Mouse (Mus musculus) limb, embryonic 15.5 days (tissue): ENCODE measurements at regions not wholly inside any gene's neighbourhood (a gene's known extent, or its start where the extent isn't known, plus 50 kb on each side); places are given as distances from the start of the nearest gene placed in this dataset.
"Not testable (repeated sequence)": the region's sequence is repeated elsewhere in the genome, so short reads cannot be mapped to it uniquely, and the experiment has no call there.

ENCODE experiments used
- ATAC-seq: fragments of 200-750 bp; cut with Nextera tagmentation; 2 replicates; pipeline ENCODE4 v1.8.0; 2017; ENCODE audit warnings: low read depth, moderate TSS enrichment; ENCODE audit not compliant: insufficient number of reproducible peaks, low FRiP score, low TSS enrichment
- H3K27ac ChIP-seq: fragments of 300-500 bp; sonication (generic); 2 replicates; pipeline ENCODE4 v1.5.1; 2015; ENCODE audit warnings: moderate library complexity, mild to moderate bottlenecking, inconsistent platforms
- H3K27me3 ChIP-seq: fragments of 300-500 bp; sonication (generic); 2 replicates; pipeline ENCODE4 v1.6.1; 2015; ENCODE audit warnings: inconsistent platforms
- H3K36me3 ChIP-seq: fragments of 300-500 bp; sonication (generic); 2 replicates; pipeline ENCODE4 v1.6.1; 2015; ENCODE audit warnings: inconsistent platforms
- H3K4me1 ChIP-seq: fragments of 300-500 bp; sonication (generic); 2 replicates; pipeline ENCODE4 v1.6.1; 2015; ENCODE audit warnings: inconsistent platforms
- H3K4me2 ChIP-seq: fragments of 300-500 bp; sonication (generic); 2 replicates; pipeline ENCODE4 v1.6.1; 2015; ENCODE audit warnings: mild to moderate bottlenecking, inconsistent platforms
- H3K4me3 ChIP-seq: fragments of 300-500 bp; sonication (generic); 2 replicates; pipeline ENCODE4 v1.5.1; 2015; ENCODE audit warnings: mild to moderate bottlenecking, inconsistent platforms
- H3K9ac ChIP-seq: fragments of 300-500 bp; sonication (generic); 2 replicates; pipeline ENCODE4 v1.6.1; 2015; ENCODE audit warnings: inconsistent platforms
- H3K9me3 ChIP-seq: fragments of 300-500 bp; sonication (generic); 2 replicates; pipeline ENCODE4 v1.6.1; 2016; ENCODE audit warnings: inconsistent platforms
- WGBS: fragments of 180-500 bp; shearing (Covaris S2); methylation state at CpG from one replicate; pipeline ENCODE4 v1.1.7; 2015; 5-methylcytosine and 5-hydroxymethylcytosine counted together

- Histone ChIP-seq H3K4me3 (no peak overlapping the region), H3K9me3 (no peaks in the 10 kb centered on the region), H3K4me2 (no peak overlapping the region), H3K36me3 (no peaks in the 10 kb centered on the region), H3K4me1 (no peaks in the 10 kb centered on the region), H3K9ac (no peak overlapping the region), H3K27ac (no peak overlapping the region), H3K27me3 (no peaks in the 10 kb centered on the region)
- WGBS = 86% methylated on average over 13 of the region's 13 CpGs
- no peak for ATAC-seq
Observed at GRCm38 (mm10) chr17:84844950-84845349, 54.4 kb upstream of the Lrpprc start.

GRCm38 (mm10) chr17:84846141-84846540 lies 55.6 kb upstream of the Lrpprc start:
- 87% methylated on average over 9 of the region's 9 CpGs for WGBS
- no peaks in the 10 kb centered on the region for H3K9me3 ChIP-seq
- no peak overlapping the region for H3K9ac ChIP-seq
- H3K4me2 ChIP-seq = no peak overlapping the region
- H3K4me1 ChIP-seq = no peaks in the 10 kb centered on the region
- no peak for ATAC-seq
- H3K27me3 ChIP-seq = no peaks in the 10 kb centered on the region
- no peak overlapping the region for H3K27ac ChIP-seq
- no peak overlapping the region for H3K4me3 ChIP-seq
- H3K36me3 ChIP-seq = no peaks in the 10 kb centered on the region

- ATAC-seq = no peak
- Histone ChIP-seq H3K36me3 (no peaks in the 10 kb centered on the region), H3K9ac (no peak overlapping the region), H3K9me3 (no peaks in the 10 kb centered on the region), H3K27ac (no peak overlapping the region), H3K4me2 (no peak overlapping the region), H3K4me1 (no peaks in the 10 kb centered on the region), H3K27me3 (no peaks in the 10 kb centered on the region), H3K4me3 (no peak overlapping the region)
- 58% methylated on average over 14 of the region's 14 CpGs for WGBS
Observed at GRCm38 (mm10) chr17:84848385-84849030, 57.9 kb upstream of the Lrpprc start.

GRCm38 (mm10) chr17:84849031-84849405 lies 58.4 kb upstream of the Lrpprc start:
- no peak overlapping the region for H3K9ac ChIP-seq
- no peak overlapping the region for H3K4me3 ChIP-seq
- no peak for ATAC-seq
- H3K27me3 ChIP-seq = no peaks in the 10 kb centered on the region
- no peaks in the 10 kb centered on the region for H3K4me1 ChIP-seq
- no peak overlapping the region for H3K27ac ChIP-seq
- H3K4me2 ChIP-seq = no peak overlapping the region
- H3K9me3 ChIP-seq = no peaks in the 10 kb centered on the region
- 70% methylated on average over 6 of the region's 6 CpGs for WGBS
- H3K36me3 ChIP-seq = no peaks in the 10 kb centered on the region

GRCm38 (mm10) chr17:84850464-84850863 lies 59.9 kb upstream of the Lrpprc start:
- H3K4me1 ChIP-seq = no peaks in the 10 kb centered on the region
- no peaks in the 10 kb centered on the region for H3K27me3 ChIP-seq
- H3K9ac ChIP-seq = no peak overlapping the region
- no peaks in the 10 kb centered on the region for H3K36me3 ChIP-seq
- no peak overlapping the region for H3K4me3 ChIP-seq
- WGBS = 70% methylated on average over 5 of the region's 5 CpGs
- no peak for ATAC-seq
- H3K27ac ChIP-seq = no peak overlapping the region
- no peak overlapping the region for H3K4me2 ChIP-seq
- H3K9me3 ChIP-seq = no peaks in the 10 kb centered on the region

DNA sequence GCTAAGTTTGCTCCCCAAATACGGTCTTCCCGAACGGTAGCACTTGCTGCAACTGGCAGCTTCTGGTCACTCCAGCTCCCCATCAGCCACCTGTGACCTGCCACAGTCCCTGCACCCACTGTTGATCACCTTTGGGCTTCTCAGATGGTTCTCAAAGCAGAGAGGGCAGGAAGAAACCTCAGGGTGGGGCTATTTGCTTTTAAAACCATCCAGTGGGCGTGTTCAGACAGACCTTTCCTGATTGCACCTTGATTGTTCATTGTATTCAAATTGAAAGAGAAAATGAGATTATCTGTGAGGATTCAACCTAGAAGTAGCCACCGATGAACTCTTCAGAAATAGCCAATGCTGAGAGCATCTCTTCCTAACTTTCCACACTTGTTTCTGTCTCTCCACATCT lies 60.3 kb upstream of the Lrpprc start:
- ATAC-seq = no peak
- H3K9me3 ChIP-seq = no peaks in the 10 kb centered on the region
- WGBS = 80% methylated on average over 5 of the region's 5 CpGs
- no peak overlapping the region for H3K4me2 ChIP-seq
- no peaks in the 10 kb centered on the region for H3K27me3 ChIP-seq
- no peak overlapping the region for H3K27ac ChIP-seq
- H3K4me1 ChIP-seq = no peaks in the 10 kb centered on the region
- H3K36me3 ChIP-seq = no peaks in the 10 kb centered on the region
- no peak overlapping the region for H3K9ac ChIP-seq
- no peak overlapping the region for H3K4me3 ChIP-seq

DNA sequence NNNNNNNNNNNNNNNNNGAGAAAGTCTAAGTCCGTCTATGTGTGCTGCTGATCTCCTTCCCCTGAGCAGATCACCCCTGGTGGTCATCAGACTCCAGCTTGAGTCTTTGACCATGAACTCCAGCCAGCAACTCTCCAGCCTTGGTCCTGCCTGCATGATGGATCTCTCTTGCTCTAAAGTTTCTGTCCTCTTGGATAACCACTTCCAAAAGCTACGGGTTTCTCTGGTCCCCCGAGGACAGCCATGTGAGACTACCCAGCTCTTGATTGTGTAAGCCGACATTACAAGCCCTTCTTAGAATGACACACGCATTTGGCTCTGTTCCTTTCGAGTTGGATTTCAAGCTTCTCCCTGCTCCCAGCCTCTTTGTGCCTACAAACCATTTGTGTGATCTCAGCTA lies 66.4 kb upstream of the Lrpprc start:
- no peak overlapping the region for H3K27ac ChIP-seq
- H3K27me3 ChIP-seq = no peaks in the 10 kb centered on the region
- H3K4me3 ChIP-seq = no peak overlapping the region
- 77% methylated on average over 6 of the region's 6 CpGs for WGBS
- no peaks in the 10 kb centered on the region for H3K36me3 ChIP-seq
- H3K4me1 ChIP-seq = no peaks in the 10 kb centered on the region
- no peak overlapping the region for H3K4me2 ChIP-seq
- no peaks in the 10 kb centered on the region for H3K9me3 ChIP-seq
- ATAC-seq = no peak
- no peak overlapping the region for H3K9ac ChIP-seq

GRCm38 (mm10) chr17:84858830-84859229 lies 68.2 kb upstream of the Lrpprc start:
- no peak overlapping the region for H3K9ac ChIP-seq
- no peak for ATAC-seq
- H3K4me1 ChIP-seq = no peaks in the 10 kb centered on the region
- H3K4me3 ChIP-seq = no peak overlapping the region
- no peak overlapping the region for H3K4me2 ChIP-seq
- no peaks in the 10 kb centered on the region for H3K9me3 ChIP-seq
- 28% methylated on average over 4 of the region's 4 CpGs for WGBS
- no peaks in the 10 kb centered on the region for H3K27me3 ChIP-seq
- H3K36me3 ChIP-seq = no peaks in the 10 kb centered on the region
- no peak overlapping the region for H3K27ac ChIP-seq

- H3K27ac ChIP-seq = no peak overlapping the region
- H3K36me3 ChIP-seq = no peaks in the 10 kb centered on the region
- H3K4me1 ChIP-seq = no peaks in the 10 kb centered on the region
- no peak overlapping the region for H3K4me3 ChIP-seq
- no peak for ATAC-seq
- H3K9me3 ChIP-seq = no peaks in the 10 kb centered on the region
- WGBS = 67% methylated on average over 8 of the region's 8 CpGs
- H3K9ac ChIP-seq = no peak overlapping the region
- no peaks in the 10 kb centered on the region for H3K27me3 ChIP-seq
- no peak overlapping the region for H3K4me2 ChIP-seq
Observed at GRCm38 (mm10) chr17:84859916-84860315, 69.3 kb upstream of the Lrpprc start.

DNA sequence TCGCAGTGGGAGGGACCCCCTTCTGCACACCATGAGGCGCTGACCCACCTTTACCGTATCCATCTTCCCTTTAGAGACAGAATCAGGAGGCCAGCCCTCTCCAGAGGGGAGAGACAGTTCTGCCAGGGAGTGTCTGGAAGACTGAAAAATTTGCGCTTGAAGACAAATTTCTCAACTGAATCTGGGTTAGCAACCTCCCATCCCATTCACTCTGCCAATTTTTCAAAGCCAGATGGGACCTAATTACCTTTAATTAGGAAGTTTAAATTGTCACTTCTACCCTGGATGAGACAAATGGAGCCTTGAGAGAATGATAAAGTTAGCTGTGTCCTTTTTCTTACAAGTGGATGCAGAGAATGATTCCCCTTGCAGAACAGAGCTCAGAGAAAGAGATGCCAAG lies 70.2 kb upstream of the Lrpprc start:
- Histone ChIP-seq H3K27ac (no peak overlapping the region), H3K36me3 (no peaks in the 10 kb centered on the region), H3K4me2 (no peak overlapping the region), H3K4me3 (no peak overlapping the region), H3K9me3 (no peaks in the 10 kb centered on the region), H3K9ac (no peak overlapping the region), H3K27me3 (no peaks in the 10 kb centered on the region), H3K4me1 (no peaks in the 10 kb centered on the region)
- WGBS = 59% methylated on average over 4 of the region's 4 CpGs
- ATAC-seq = no peak

GRCm38 (mm10) chr17:84864231-84864630 lies 73.6 kb upstream of the Lrpprc start:
- H3K9ac ChIP-seq, H3K9me3 ChIP-seq, H3K36me3 ChIP-seq, ATAC-seq, H3K4me1 ChIP-seq, H3K27me3 ChIP-seq, H3K27ac ChIP-seq, H3K4me3 ChIP-seq, H3K4me2 ChIP-seq: not testable (repeated sequence)

DNA sequence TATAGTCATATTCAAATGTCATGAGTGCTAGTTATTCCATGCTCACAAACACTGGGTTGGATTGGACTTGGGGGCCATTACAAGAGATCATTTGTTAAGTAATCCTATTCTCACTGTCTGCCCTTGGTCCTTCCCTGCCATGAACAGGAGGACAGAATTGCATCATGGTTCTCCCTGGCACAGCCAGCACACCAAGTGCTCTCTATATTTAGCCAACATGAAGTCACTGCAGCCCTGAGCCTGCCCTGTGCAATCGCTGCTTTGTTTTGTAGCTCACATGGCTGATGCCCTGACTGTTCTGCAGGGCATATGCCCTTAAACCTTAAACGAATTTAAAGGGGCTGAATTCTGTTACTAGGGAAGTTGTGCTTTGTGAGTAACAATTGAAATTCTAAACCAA lies 74.6 kb upstream of the Lrpprc start:
- 54% methylated on average over 2 of the region's 2 CpGs for WGBS
- H3K27me3 ChIP-seq = no peaks in the 10 kb centered on the region
- no peak for ATAC-seq
- no peaks in the 10 kb centered on the region for H3K36me3 ChIP-seq
- H3K27ac ChIP-seq = no peak overlapping the region
- H3K9me3 ChIP-seq = no peaks in the 10 kb centered on the region
- no peak overlapping the region for H3K4me2 ChIP-seq
- H3K9ac ChIP-seq = no peak overlapping the region
- no peak overlapping the region for H3K4me3 ChIP-seq
- H3K4me1 ChIP-seq = no peaks in the 10 kb centered on the region

DNA sequence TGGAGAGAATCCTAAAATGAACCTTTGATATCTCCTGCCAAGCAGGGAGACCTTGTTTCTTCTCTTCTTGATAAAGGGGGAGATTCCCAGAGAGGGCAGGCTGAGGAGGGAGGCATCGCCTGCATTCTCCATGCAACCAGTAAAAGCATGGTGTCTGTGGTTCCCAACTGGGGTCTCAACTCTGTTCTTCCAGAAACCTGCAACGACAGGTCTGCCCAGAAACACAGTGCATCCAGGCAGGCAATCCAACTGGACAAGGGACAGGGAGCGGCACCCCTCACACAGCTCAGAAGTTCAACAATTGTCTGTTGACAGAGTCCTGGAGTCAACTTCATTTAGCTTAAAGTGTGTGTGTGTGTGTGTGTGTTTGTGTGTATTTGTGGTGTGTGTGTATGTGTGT lies 75.0 kb upstream of the Lrpprc start:
- Histone ChIP-seq H3K4me2 (no peak overlapping the region), H3K9me3 (no peaks in the 10 kb centered on the region), H3K9ac (no peak overlapping the region), H3K36me3 (no peaks in the 10 kb centered on the region), H3K27me3 (no peaks in the 10 kb centered on the region), H3K27ac (no peak overlapping the region), H3K4me1 (no peaks in the 10 kb centered on the region), H3K4me3 (no peak overlapping the region)
- no peak for ATAC-seq
- 84% methylated on average over 3 of the region's 3 CpGs for WGBS
